Mouse (Mus musculus) forebrain, embryonic 11.5 days (tissue): ENCODE data around the gene Abca2. TPM values are rescaled to one million over a fixed set of nuclear protein-coding genes. Genes with fewer than 3 reads are reported as not detected.

ENCODE experiments used
- ATAC-seq: fragments of 200-750 bp; cut with Nextera tagmentation; replicated peaks from 2 replicates; pipeline ENCODE4 v1.8.0; 2017; ENCODE audit warnings: moderate TSS enrichment; ENCODE audit not compliant: low FRiP score
- DNase-seq: peaks from one replicate; pipeline ENCODE4 v3.0.0-alpha.2; 2017; ENCODE audit warnings: low spot score
- H3K27ac ChIP-seq: fragments of 300-500 bp; sonication (generic); 2 replicates; pipeline ENCODE4 v1.5.1; 2014; ENCODE audit warnings: low read depth, low read length
- H3K27me3 ChIP-seq: fragments of 300-500 bp; sonication (generic); 2 replicates; pipeline ENCODE4 v1.6.1; 2014; ENCODE audit warnings: mild to moderate bottlenecking, low read length, mixed read lengths; ENCODE audit not compliant: control insufficient read depth, insufficient read depth
- H3K36me3 ChIP-seq: fragments of 300-500 bp; sonication (generic); 2 replicates; pipeline ENCODE4 v1.6.1; 2014; ENCODE audit warnings: mild to moderate bottlenecking, low read length, moderate library complexity, mixed read lengths; ENCODE audit not compliant: control insufficient read depth, insufficient read depth
- H3K4me1 ChIP-seq: fragments of 300-500 bp; sonication (generic); replicated peaks from 2 replicates; pipeline ENCODE4 v1.6.1; 2014; ENCODE audit warnings: low read length, mixed read lengths; ENCODE audit not compliant: control insufficient read depth, insufficient read depth
- H3K4me2 ChIP-seq: fragments of 300-500 bp; sonication (generic); 2 replicates; pipeline ENCODE4 v1.6.1; 2014; ENCODE audit warnings: low read depth, mild to moderate bottlenecking, low read length, moderate library complexity, mixed read lengths; ENCODE audit not compliant: severe bottlenecking
- H3K4me3 ChIP-seq: fragments of 300-500 bp; sonication (generic); 2 replicates; pipeline ENCODE4 v1.5.1; 2014; ENCODE audit warnings: low read depth, low read length
- H3K9ac ChIP-seq: fragments of 300-500 bp; sonication (generic); 2 replicates; pipeline ENCODE4 v1.6.1; 2014; ENCODE audit warnings: low read length
- H3K9me3 ChIP-seq: fragments of 300-500 bp; sonication (generic); 2 replicates; pipeline ENCODE4 v1.6.1; 2016; ENCODE audit warnings: low read length, mixed read lengths; ENCODE audit not compliant: control insufficient read depth
- WGBS: fragments of 180-500 bp; shearing (Covaris S2); extraction: QIAGEN DNeasy Blood & Tissue Kit; methylation state at CpG from one replicate; pipeline ENCODE4 v1.1.7; 2014; 5-methylcytosine and 5-hydroxymethylcytosine counted together
- polyA plus RNA-seq: library from polyadenylated mRNA; unstranded; fragments of >200 nt; fragmentation: Nextera tagmentation; extraction: Ambion mirVana; gene quantifications from 2 replicates; pipeline ENCODE4 v1.2.1, GENCODE M21; 2014

The Abca2 gene
- polyA plus RNA-seq, 1 experiment from 2014 or later = 9.9 TPM

DNA sequence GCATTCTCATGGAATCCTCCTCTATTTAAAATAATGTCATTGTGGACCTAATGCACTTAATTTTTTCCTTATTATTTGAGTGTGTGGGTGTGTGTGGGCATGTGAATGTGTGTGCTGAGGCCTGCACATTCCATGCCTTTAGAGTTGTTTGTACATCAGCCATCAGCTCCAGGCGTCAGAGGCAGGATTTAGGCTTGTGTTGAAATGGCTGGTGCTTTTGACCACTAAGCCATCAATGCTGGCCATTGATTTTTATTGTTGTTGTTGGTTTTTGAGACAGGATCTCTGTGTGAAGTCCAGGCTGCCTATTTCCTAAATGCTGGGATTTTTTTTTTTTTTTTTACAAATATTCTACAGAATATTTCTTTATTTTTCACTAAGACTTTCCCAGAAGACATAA is 24.4 kb downstream of the Abca2 start:
- Histone ChIP-seq H3K9ac (no peak overlapping the region), H3K4me3 (no peak overlapping the region), H3K4me1 (no peaks in the 10 kb centered on the region), H3K27ac (no peak overlapping the region), H3K27me3 (no peaks in the 10 kb centered on the region), H3K36me3 (no peaks in the 10 kb centered on the region), H3K9me3 (no peaks in the 10 kb centered on the region), H3K4me2 (no peak overlapping the region)
- ATAC-seq (no peak), DNase-seq (no peak)
- WGBS = 61% methylated on average over 1 of the region's 1 CpGs

DNA sequence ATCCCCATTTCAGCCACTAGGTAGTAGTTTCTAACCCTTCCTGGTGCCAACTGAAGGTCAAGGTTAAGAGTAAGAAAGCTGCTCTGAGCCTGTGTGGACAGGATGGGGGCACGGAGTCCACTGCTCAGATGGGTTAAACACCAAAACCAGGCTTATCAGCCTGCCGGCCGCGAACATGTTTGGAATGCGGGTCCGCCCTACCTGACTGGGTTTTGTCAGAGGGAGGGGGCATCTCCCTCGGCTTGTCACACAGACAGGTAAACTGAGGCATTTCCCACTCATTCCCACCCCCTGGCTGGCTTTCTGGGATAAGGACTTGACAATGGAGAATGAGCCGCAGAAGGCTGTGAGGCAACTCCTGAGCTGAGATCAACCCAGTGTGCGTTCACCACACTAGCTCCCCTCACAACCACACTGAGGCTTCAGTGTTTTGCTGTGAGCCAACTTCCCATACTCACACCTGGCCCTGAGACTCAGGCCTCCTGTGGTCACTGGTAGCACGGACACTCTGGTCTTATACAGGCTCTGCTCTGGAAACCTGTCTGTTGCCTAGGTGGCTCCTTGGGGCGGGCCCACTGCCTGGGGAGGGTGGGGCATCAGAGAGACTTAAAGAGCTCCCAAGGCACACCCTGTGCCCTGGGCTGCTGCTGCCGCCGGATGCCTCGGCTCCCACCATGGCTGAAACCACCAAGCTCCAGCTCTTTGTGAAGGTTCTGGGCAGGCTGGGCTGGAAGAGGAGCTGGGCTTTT is 27.9 kb downstream of the Abca2 start, which contains the start of gene Clic3:
Clic3 (plus strand) TSS at position 634 of the 749 bp plus-strand sequence.
- Histone ChIP-seq H3K4me3 (no peak within 1 kb of the TSS), H3K4me2 (no peak within 1 kb of the TSS), H3K27ac (no peak within 1 kb of the TSS), H3K27me3 (no peaks in the 10 kb centered on the region), H3K9ac (no peak within 1 kb of the TSS), H3K36me3 (no peaks in the 10 kb centered on the region; the same call in 1 of the 2 replicates), H3K4me1 (peaks cover 6% of the 10 kb centered on the region; the same call in 1 of the 2 replicates), H3K9me3 (no peaks in the 10 kb centered on the region)
- DNase-seq = no peak
- WGBS = 63% methylated on average over 14 of the region's 14 CpGs
- ATAC-seq = no peak

DNA sequence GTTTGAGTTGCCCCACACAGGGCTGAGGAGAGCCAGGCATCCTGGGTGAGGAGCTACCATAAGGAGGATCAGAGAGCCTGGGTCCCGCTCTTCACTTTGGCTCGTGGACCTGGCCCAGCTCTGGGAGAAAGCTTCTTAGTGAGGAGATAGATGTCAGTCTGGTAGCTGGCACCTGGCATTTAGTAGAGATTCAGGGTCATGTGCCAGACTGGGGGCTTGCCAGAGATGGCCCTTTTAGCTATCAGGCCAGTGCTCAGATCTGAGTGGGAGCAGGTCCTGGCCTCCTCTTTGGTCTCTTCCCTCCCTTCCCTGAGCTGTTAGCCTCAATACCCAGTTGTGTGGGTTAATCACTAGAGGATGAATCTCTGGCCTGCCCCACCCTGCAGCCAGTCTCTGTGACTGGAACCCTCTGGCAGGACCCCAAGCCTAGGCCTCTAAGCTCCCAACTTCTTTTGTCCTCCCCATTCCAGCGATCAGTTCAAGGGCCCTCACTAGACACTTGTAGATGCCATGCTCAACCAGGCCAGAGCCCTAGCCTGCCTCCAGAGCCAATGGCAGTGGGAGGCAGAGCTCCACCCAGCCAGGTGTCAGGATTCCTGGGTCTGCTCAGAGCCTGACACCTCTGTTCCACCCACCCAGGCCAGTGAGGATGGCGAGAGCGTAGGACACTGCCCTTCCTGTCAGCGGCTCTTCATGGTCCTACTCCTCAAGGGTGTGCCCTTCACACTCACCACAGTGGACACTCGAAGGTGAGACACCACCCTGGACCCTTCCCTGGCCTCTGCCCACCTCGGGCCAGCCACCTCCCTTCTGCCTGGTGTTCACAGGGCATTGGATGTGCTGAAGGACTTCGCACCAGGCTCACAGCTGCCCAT is 28.8 kb downstream of the Abca2 start:
- Histone ChIP-seq H3K27ac (no peak overlapping the region), H3K27me3 (no peaks in the 10 kb centered on the region), H3K4me1 (peaks cover 6% of the 10 kb centered on the region; the same call in 1 of the 2 replicates), H3K9me3 (no peaks in the 10 kb centered on the region), H3K4me3 (no peak overlapping the region), H3K4me2 (no peak overlapping the region), H3K9ac (no peak overlapping the region), H3K36me3 (no peaks in the 10 kb centered on the region; the same call in 1 of the 2 replicates)
- 84% methylated on average over 9 of the region's 9 CpGs for WGBS
- ATAC-seq (no peak), DNase-seq (no peak)

DNA sequence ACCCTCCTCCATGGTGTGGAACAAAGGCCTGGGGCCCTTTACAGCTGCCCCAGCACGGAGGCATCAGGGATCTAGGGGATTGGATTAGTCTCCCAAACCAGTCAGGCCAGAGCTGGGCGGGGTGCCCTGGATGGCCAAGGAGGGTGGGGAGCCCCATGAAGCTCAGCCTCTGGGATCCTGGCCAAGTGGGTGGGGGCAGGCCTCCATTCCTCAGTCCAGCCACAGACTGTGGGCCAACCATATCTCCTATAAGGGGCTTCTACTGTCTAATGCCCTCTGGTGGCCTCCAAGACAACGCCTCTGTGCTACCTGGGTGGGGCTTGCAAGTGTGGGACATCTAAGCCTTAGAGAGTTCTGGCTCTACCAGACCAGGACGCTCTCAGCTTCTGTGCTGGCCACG is 30.4 kb downstream of the Abca2 start:
- no peak overlapping the region for H3K4me3 ChIP-seq
- 80% methylated on average over 5 of the region's 5 CpGs for WGBS
- H3K27me3 ChIP-seq = no peaks in the 10 kb centered on the region

DNA sequence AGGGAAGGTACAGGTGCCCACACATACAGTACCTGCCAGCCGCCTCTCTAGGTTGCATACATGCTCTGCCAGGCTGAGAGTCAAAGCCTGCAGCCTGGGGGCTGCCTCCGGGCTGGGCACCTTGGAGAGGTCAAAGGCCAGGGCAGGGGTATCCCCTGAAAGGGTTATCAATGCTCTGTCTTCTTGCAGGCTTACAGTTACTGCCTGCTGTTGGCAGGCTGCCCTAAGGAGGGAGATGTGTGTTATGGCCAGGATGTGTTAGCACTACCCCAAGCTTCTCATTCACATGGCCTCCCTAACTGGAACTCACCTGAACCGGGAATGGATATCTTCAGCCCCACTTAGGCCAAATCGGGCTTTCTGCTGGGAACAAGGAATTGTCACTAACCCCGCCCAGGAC is 31.6 kb downstream of the Abca2 start:
- WGBS = 44% methylated on average over 5 of the region's 5 CpGs
- no peak for DNase-seq
- no peaks in the 10 kb centered on the region for H3K9me3 ChIP-seq
- peak overlapping the region; percentile 78 for H3K27ac ChIP-seq
- peak overlapping the region; percentile 72 for H3K4me3 ChIP-seq
- H3K36me3 ChIP-seq = no peaks in the 10 kb centered on the region; the same call in 1 of the 2 replicates
- peak overlapping the region; percentile 77 for H3K9ac ChIP-seq
- H3K4me2 ChIP-seq = peak overlapping the region; percentile 89
- peaks cover 6% of the 10 kb centered on the region; the same call in 1 of the 2 replicates for H3K4me1 ChIP-seq
- H3K27me3 ChIP-seq = no peaks in the 10 kb centered on the region
- peak; percentile 19; the same call in 1 of the 2 replicates for ATAC-seq

More for the DNA sequence above, 30.4 kb downstream of the Abca2 start:
- H3K27ac ChIP-seq = no peak overlapping the region
- no peak overlapping the region for H3K4me2 ChIP-seq
- no peaks in the 10 kb centered on the region; the same call in 1 of the 2 replicates for H3K36me3 ChIP-seq
- no peaks in the 10 kb centered on the region for H3K9me3 ChIP-seq
- DNase-seq (no peak), ATAC-seq (no peak)
- H3K9ac ChIP-seq = no peak overlapping the region
- H3K4me1 ChIP-seq = peaks cover 6% of the 10 kb centered on the region; the same call in 1 of the 2 replicates

DNA sequence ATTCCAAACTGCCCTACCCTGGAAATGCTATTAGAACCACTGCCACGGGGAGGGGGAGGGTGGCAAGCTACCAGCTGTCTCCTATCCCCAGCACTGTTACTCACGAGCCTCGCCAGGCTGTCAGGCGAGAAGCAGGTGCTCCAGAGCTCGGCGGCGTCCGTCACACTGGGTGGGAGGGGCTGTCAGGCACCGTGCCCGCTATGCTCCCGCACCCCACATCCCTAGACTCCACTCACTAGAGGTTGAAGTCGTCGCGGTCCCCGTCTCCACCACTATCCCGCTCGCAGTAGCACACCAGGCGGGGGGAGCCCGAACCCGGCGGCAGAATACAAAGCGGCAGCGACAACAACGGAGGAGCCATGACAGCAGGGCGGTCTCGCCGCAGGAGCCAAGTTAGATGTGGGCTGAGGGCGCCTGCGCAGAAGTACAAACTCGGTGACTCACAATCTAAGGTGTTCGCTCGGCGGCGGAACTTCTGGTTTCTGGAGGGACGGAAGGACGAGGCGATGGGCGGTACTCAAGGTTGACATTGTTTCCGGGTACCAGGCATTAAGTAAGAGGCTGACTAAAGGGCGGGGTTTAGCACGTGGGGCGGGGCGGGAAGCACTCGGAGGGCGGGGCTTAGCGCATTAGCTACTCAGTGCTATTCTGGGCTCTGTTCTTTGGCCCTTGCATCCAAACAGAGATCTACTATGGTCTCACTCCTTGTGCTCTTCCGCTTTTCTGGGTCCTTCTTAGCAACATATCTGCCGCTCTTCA is 32.2 kb downstream of the Abca2 start, which contains the start of gene Paxx:
Paxx (minus strand) TSS at position 544 of the 759 bp plus-strand sequence.
- ATAC-seq (peak; percentile 86), DNase-seq (peak; percentile 93)
- H3K27ac ChIP-seq = peak within 1 kb of the TSS; percentile 78
- H3K36me3 ChIP-seq = no peaks in the 10 kb centered on the region; the same call in 1 of the 2 replicates
- WGBS = under 1% methylated on average over 48 of the region's 48 CpGs
- H3K4me1 ChIP-seq = peaks cover 6% of the 10 kb centered on the region; the same call in 1 of the 2 replicates
- H3K9ac ChIP-seq = peak within 1 kb of the TSS; percentile 77
- H3K4me2 ChIP-seq = peak within 1 kb of the TSS; percentile 89
- peak within 1 kb of the TSS; percentile 72 for H3K4me3 ChIP-seq
- no peaks in the 10 kb centered on the region for H3K27me3 ChIP-seq
- no peaks in the 10 kb centered on the region for H3K9me3 ChIP-seq

DNA sequence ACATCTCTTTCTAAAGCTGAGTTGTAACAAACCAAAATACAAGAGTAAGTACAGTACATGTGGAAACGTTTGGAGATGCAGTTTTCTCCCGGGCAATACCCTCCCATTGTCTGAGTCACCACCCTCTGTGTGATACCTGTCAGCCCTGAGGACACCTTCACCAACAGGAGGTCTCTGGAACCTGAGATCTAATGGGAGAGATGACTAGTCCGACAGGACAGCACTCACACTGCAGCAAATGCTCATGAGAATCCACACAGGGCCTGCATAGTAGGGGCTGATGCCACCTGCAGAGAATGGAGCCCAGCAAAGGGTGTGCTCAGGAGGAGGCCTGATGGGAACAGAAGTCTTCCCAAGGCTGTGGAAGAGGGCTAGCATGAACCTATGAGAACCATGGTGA is 32.9 kb downstream of the Abca2 start:
- Histone ChIP-seq H3K36me3 (no peaks in the 10 kb centered on the region; the same call in 1 of the 2 replicates), H3K4me3 (peak overlapping the region; percentile 72), H3K9ac (peak overlapping the region; percentile 45; the same call in 1 of the 2 replicates), H3K27ac (no peak overlapping the region; the same call in 1 of the 2 replicates), H3K9me3 (no peaks in the 10 kb centered on the region), H3K27me3 (no peaks in the 10 kb centered on the region), H3K4me1 (peaks cover 6% of the 10 kb centered on the region; the same call in 1 of the 2 replicates), H3K4me2 (peak overlapping the region; percentile 89)
- DNase-seq = no peak
- WGBS = 30% methylated on average over 3 of the region's 3 CpGs
- ATAC-seq = 0 out of 2 replicates have a peak, but pooled peaks have one; percentile 19

DNA sequence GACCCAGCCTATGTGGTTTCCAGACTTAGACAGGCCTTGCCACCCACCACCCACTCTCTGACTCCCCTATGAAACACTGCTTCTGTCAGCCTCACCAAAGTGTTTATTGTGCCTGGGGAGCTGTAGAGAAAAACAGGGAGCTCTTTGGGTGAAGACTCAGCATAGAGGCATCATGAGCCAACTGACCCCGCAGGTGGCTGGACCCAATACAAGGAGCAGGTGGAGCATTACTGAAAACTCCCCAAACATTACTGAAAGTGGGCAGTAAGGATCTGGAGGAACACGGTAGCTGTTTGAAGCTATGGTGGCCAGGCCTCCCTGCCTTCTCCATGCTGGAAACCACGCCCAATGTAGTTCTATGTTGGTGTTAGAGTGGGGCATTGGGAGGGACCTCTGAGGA is 35.1 kb downstream of the Abca2 start:
- 92% methylated on average over 3 of the region's 3 CpGs for WGBS
- ATAC-seq (no peak), DNase-seq (no peak)
- Histone ChIP-seq H3K9me3 (no peaks in the 10 kb centered on the region), H3K9ac (no peak overlapping the region), H3K4me2 (no peak overlapping the region), H3K27me3 (no peaks in the 10 kb centered on the region), H3K4me1 (peaks cover 6% of the 10 kb centered on the region; the same call in 1 of the 2 replicates), H3K36me3 (no peaks in the 10 kb centered on the region; the same call in 1 of the 2 replicates), H3K27ac (no peak overlapping the region), H3K4me3 (no peak overlapping the region)
